Mouse (Mus musculus) spleen, adult 2 months (tissue): ENCODE results near the gene Klhl7. TPM values are rescaled to one million over a fixed set of nuclear protein-coding genes. Genes with fewer than 3 reads are reported as not detected.
A peak's percentile ranks its signal among the peaks of the same experiment; 100 is the strongest.

ENCODE experiments used
- DNase-seq, 2 experiments: peaks; one replicate each; pipeline versions ENCODE4 v3.0.0 to v3.0.0-alpha.2; 2012 to 2021; ENCODE audit warnings: low spot score in 2 of 2, low read depth in 1 of 2
- H3K27ac ChIP-seq: fragments of 200-500 bp; 2 replicates; pipeline ENCODE4 v1.5.1; 2012; ENCODE audit warnings: low read length, inconsistent platforms; ENCODE audit not compliant: insufficient read depth
- H3K27me3 ChIP-seq: fragments of 200-500 bp; 2 replicates; pipeline ENCODE4 v1.6.1; 2012; ENCODE audit warnings: mild to moderate bottlenecking, moderate library complexity, low read length, inconsistent platforms; ENCODE audit not compliant: control insufficient read depth, insufficient read depth
- H3K36me3 ChIP-seq: fragments of 200-500 bp; 2 replicates; pipeline ENCODE4 v1.6.1; 2012; ENCODE audit warnings: mild to moderate bottlenecking, low read length, inconsistent platforms; ENCODE audit not compliant: control insufficient read depth, insufficient read depth
- H3K4me1 ChIP-seq: fragments of 200-500 bp; 2 replicates; pipeline ENCODE4 v1.6.1; 2011; ENCODE audit warnings: inconsistent platforms; ENCODE audit not compliant: control insufficient read depth, insufficient read depth, insufficient read length
- H3K4me3 ChIP-seq: fragments of 200-500 bp; 2 replicates; pipeline ENCODE4 v1.5.1; 2011; ENCODE audit warnings: mild to moderate bottlenecking, inconsistent platforms; ENCODE audit not compliant: insufficient read depth, insufficient read length; ENCODE audit errors: extremely low read depth
- CTCF ChIP-seq: fragments of 200-500 bp; IDR thresholded peaks from 2 replicates; pipeline ENCODE4 v1.5.1; 2011; ENCODE audit warnings: mild to moderate bottlenecking, inconsistent platforms; ENCODE audit not compliant: insufficient read depth, insufficient read length, insufficient replicate concordance; ENCODE audit errors: extremely low read depth
- POLR2A ChIP-seq: fragments of 200-500 bp; IDR thresholded peaks from 2 replicates; pipeline ENCODE4 v1.6.1; 2011; ENCODE audit warnings: low read depth, low read length, inconsistent platforms
- WGBS: fragments of 180-500 bp; shearing (Covaris S2); methylation state at CpG from one replicate; pipeline ENCODE4 v1.1.7; 2018; 5-methylcytosine and 5-hydroxymethylcytosine counted together
- polyA plus RNA-seq: library from polyadenylated mRNA; depleted of rRNA; stranded (reverse); fragments of >200 nt; gene quantifications from 2 replicates; pipeline ENCODE4 v1.2.3, GENCODE M21; 2012

The Klhl7 gene
- polyA plus RNA-seq, 1 experiment, result 0.95 TPM

DNA sequence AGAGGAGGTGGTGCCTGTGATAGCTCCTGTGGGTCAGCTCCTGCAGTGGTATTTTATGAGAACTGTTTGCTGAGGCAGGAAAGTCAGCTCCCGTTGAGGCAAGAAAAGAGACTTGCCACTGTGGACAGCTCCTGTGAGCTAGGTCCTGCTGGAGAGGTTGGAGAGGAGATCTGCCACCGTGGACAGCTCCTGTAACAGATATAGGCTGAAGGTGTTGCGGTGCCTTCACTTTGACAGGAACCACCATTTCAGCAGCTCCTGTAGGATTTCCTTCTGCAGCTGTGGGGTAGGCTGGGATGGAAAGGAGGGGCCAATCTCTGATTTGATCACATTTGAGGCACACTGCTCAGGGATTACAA is 7.3 kb downstream of the Klhl7 start:
- Histone ChIP-seq H3K27ac (no peak overlapping the region), H3K36me3 (no peaks in the 10 kb centered on the region), H3K27me3 (no peaks in the 10 kb centered on the region), H3K4me3 (no peak overlapping the region), H3K4me1 (no peaks in the 10 kb centered on the region)
- 91% methylated on average over 3 of the region's 3 CpGs for WGBS
- no peak for TF ChIP-seq POLR2A
- no peak for TF ChIP-seq CTCF
- no peak for DNase-seq

DNA sequence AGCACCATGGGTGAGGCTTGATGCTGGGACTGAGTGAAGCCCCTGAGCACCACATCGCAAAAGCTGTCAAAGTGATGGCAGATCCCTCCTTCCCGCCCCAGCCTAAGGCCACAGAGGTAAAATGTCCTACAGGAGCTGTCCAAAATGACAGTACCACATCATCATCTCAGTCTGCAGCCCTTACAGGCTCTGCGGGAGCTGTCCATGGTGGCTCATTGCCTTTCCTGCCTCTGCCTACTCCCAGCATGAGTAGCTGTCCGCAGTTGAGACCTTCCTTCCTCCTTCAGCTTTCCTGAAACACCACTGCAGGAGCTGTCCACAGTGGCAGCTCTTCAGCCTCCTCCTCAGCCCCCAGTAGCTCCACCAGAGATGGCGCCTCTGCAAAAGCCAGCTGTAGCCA is 9.7 kb downstream of the Klhl7 start:
- DNase-seq, result no peak
- H3K4me3 ChIP-seq, result no peak overlapping the region

DNA sequence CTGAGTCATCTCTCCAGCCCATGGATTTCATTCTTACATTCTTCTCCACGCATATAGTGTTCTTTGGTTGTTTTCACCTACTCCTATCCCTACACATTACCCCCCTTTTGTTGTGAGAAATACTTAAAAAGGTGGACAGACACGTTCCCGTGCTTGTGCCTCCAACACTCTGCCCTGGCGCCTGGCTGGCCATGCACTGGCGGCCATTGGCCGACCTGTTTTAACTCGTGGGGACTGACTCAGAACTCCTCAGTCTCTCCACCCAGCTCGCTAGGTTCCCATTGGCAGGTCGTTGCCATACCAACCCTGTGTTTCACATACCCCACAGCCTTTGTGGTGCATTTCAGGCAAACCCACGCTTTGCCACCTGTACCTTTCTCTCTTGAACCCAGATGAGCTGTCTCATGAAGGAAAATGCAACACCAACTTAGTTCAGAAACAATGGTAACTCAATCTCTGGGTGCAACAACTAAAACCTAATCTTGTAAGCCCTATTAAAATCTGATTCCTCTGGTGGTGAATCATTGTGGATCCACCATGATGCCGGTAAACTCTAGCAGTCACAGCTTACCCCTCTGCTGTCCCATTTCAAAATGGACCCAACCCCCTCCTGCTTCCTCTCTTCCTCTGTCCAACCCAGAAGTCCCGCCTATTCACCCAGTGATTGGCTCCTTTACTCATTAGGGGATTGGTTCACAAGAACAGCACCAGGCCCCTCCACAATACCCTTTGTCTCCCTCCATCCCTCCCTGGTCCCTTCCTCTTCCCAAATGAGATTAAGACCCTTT is 11.9 kb downstream of the Klhl7 start:
- Histone ChIP-seq H3K36me3 (no peaks in the 10 kb centered on the region), H3K4me1 (no peaks in the 10 kb centered on the region), H3K27me3 (no peaks in the 10 kb centered on the region), H3K27ac (no peak overlapping the region), H3K4me3 (no peak overlapping the region)
- DNase-seq, result no peak
- TF ChIP-seq CTCF (no peak), POLR2A (no peak)
- WGBS, result 88% methylated on average over 12 of the region's 12 CpGs

More for the DNA sequence above, 9.7 kb downstream of the Klhl7 start:
- 95% methylated on average over 5 of the region's 5 CpGs for WGBS
- no peaks in the 10 kb centered on the region for H3K36me3 ChIP-seq
- no peak overlapping the region for H3K27ac ChIP-seq
- no peaks in the 10 kb centered on the region for H3K4me1 ChIP-seq
- H3K27me3 ChIP-seq, result no peaks in the 10 kb centered on the region
- no peak for TF ChIP-seq POLR2A
- no peak for TF ChIP-seq CTCF

DNA sequence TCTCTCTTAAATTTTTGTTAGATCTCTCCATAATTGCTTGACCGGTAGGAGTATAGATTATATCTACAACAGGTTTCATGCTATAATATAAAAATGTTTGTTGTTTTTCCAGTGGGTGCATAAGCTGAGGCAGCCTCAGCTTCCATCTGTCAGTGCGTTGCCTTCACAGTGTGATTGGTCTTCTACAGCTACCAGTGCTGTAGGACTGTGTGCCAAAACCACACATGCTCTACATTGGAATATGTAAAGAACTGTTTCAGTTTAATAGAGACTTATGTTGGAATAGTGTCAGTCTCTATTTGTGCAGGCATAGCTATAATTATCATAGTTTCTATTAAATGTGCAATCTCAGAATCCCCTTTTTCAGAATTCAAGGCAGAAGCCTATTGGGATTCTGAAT is 21.8 kb downstream of the Klhl7 start:
- H3K4me3 ChIP-seq, result no peak overlapping the region
- 95% methylated on average over 2 of the region's 2 CpGs for whole genome bisulfite sequencing
- H3K27ac ChIP-seq, result no peak overlapping the region
- H3K27me3 ChIP-seq, result no peaks in the 10 kb centered on the region
- H3K4me1 ChIP-seq, result no peaks in the 10 kb centered on the region
- TF ChIP-seq POLR2A (no peak), CTCF (no peak)
- no peak for DNase-seq
- no peaks in the 10 kb centered on the region for H3K36me3 ChIP-seq

DNA sequence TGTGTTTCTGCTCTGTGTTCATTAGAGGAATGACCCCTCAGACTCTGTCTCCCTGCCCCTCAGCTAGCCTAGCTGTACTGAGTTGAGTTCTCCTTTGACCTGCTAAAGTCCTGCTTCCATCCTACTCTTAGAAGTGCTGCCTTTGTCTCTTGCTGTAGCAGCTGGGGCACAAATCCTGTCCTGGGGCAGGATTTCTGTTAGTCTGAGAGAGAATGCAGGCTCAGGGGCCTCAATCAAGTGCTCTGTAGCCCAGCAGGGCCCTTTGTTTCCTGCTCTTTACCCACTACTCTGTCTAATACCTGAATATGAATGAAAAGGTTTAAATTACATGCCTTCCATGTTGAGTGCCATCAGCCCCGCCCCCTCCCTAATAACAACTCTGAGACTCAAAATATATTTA is 23.8 kb downstream of the Klhl7 start:
- Histone ChIP-seq H3K27me3 (no peaks in the 10 kb centered on the region), H3K27ac (peak overlapping the region; percentile 9; the same call in 1 of the 2 replicates), H3K36me3 (peaks cover 2% of the 10 kb centered on the region; the same call in 1 of the 2 replicates), H3K4me3 (no peak overlapping the region), H3K4me1 (no peaks in the 10 kb centered on the region)
- DNase-seq, result no peak
- WGBS, result 94% methylated on average over 1 of the region's 1 CpGs
- TF ChIP-seq CTCF (no peak), POLR2A (no peak)

DNA sequence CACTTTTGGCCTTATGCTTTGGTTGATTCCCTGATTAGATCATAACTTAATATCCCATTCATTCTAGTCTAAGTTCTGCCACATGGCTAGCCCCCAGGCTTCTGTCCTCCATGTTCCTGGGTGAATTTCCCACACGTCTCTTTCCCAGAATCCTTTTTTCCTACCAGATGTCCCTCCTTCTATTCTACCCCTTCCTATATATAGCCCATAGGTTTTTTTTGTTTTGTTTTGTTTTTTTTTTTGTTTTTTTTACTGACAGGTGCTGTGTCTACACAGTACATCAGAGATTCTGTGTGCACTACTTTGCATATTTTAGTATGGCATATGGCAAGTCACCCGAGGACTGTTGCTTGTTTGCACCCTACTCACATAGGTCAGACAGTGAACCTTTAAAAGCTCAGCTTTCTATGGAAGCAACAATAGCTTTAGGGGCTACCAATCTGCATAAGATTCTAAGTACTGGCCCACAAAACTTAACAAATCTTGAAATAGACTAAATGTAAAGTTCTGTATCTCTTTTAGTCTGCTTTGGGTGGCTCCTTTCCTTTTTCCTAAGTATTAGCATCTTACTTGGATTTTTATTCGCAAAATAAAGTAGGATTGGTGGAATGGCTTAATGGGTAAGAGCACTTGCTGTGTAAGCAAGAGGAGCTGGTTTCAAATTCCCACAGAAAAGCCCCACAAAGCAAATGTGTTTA is 24.3 kb downstream of the Klhl7 start:
- peaks cover 2% of the 10 kb centered on the region; the same call in 1 of the 2 replicates for H3K36me3 ChIP-seq
- H3K27me3 ChIP-seq, result no peaks in the 10 kb centered on the region
- TF ChIP-seq POLR2A (no peak), CTCF (no peak)
- no peaks in the 10 kb centered on the region for H3K4me1 ChIP-seq
- no peak for DNase-seq
- 91% methylated on average over 3 of the region's 3 CpGs for WGBS
- H3K4me3 ChIP-seq, result no peak overlapping the region
- no peak overlapping the region for H3K27ac ChIP-seq
